Mouse (Mus musculus): Measurements from ENCODE around the gene Dynlrb2. TPM values are rescaled to one million over a fixed set of nuclear protein-coding genes. Genes with fewer than 3 reads are reported as not detected.

Gene Dynlrb2
- polyA plus RNA-seq, 1 experiment from 2014 or later, result not detected

DNA sequence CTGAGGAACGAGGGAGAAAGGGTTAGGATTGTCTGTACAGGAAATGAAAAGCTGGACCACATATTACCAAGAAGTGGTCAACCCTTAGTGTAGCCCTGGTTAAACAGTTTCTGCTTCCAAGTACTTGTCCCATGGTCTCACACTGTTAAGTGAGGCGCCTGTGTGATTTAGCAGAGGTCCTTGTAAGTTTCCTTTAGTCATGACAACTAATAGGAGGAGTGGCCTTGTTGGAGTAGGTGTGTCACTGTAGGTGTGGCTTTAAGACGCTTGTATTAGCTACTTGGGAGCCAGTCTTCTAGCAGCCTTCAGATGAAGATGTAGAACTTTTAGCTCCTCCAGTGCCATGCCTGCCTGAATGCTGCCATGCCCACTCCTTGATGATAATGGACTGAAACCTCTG, 4.5 kb downstream of the Dynlrb2 start:
- no peak overlapping the region for H3K4me3 ChIP-seq
- no peak for DNase-seq (ENCODE audit: low spot score)
- H3K36me3 ChIP-seq, result no peaks in the 10 kb centered on the region
- WGBS, result 62% methylated on average over 3 of the region's 3 CpGs
- H3K27ac ChIP-seq, result no peak overlapping the region
- H3K9me3 ChIP-seq, result no peaks in the 10 kb centered on the region
- H3K27me3 ChIP-seq (ENCODE audit: insufficient read depth, poor library complexity, severe bottlenecking), result no peaks in the 10 kb centered on the region
- H3K4me1 ChIP-seq, result peaks cover 9% of the 10 kb centered on the region; the same call in 1 of the 2 replicates

- no peaks in the 10 kb centered on the region for H3K27me3 ChIP-seq (ENCODE audit: insufficient read depth, poor library complexity, severe bottlenecking)
- H3K36me3 ChIP-seq, result no peaks in the 10 kb centered on the region
- peaks cover 15% of the 10 kb centered on the region for H3K9me3 ChIP-seq
- H3K4me1 ChIP-seq, result no peaks in the 10 kb centered on the region
- no peak overlapping the region for H3K4me3 ChIP-seq
- H3K27ac ChIP-seq, result no peak overlapping the region
- DNase-seq (ENCODE audit: low spot score), result no peak
- WGBS, result 78% methylated on average over 5 of the region's 5 CpGs
Measured at GRCm38 (mm10) chr8:116519676-116520075, 14.9 kb downstream of the Dynlrb2 start.

- H3K27ac ChIP-seq, result no peak overlapping the region
- no peaks in the 10 kb centered on the region for H3K36me3 ChIP-seq
- no peak overlapping the region for H3K4me3 ChIP-seq
- H3K27me3 ChIP-seq (ENCODE audit: insufficient read depth, poor library complexity, severe bottlenecking), result no peaks in the 10 kb centered on the region
- peaks cover 14% of the 10 kb centered on the region for H3K9me3 ChIP-seq
- no peak for DNase-seq (ENCODE audit: low spot score)
- H3K4me1 ChIP-seq, result no peaks in the 10 kb centered on the region
- WGBS, result 85% methylated on average over 4 of the region's 4 CpGs
Measured at GRCm38 (mm10) chr8:116521208-116521607, 16.4 kb downstream of the Dynlrb2 start.

GRCm38 (mm10) chr8:116521641-116522040, 16.9 kb downstream of the Dynlrb2 start:
- Histone ChIP-seq H3K27me3 (ENCODE audit: insufficient read depth, poor library complexity, severe bottlenecking) (no peaks in the 10 kb centered on the region), H3K36me3 (no peaks in the 10 kb centered on the region), H3K4me3 (no peak overlapping the region), H3K9me3 (peaks cover 10% of the 10 kb centered on the region), H3K4me1 (no peaks in the 10 kb centered on the region), H3K27ac (no peak overlapping the region)
- DNase-seq (ENCODE audit: low spot score), result no peak
- WGBS, result 88% methylated on average over 3 of the region's 3 CpGs

DNA sequence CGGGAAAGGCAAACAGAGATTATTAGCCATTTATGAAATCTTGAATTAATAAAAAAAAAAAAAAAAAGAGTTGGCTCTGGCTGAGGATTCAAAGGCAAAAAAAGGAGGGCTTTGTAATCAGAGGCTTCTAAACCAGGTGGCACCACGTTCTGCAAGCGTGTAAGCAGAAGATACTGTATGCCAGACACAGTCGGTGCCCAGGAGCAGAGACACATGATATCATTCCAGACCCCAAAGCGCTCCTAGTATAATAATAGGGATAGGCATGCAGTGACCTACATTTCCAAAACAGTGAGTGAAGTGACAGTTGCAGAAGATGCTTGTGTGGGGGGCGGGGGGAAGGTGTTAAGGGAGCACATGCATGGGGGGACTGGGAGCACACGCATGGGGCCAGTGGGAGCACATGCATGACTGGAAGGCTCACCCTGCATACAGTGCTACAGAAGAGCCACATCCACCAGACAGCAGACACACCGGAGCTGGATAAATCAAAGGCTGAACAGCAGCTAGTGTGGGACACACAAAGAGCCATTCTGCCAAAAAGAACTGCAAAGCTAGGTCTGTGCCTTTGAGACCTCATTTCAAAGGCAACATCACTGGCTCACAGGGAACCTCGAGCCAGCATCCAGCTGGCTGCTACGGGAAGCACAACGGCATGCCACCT, 17.5 kb downstream of the Dynlrb2 start:
- 85% methylated on average over 11 of the region's 11 CpGs for WGBS
- Histone ChIP-seq H3K4me3 (no peak overlapping the region), H3K9me3 (0 out of 2 replicates have a peak, but pooled peaks cover 4% of the 10 kb centered on the region), H3K27me3 (ENCODE audit: insufficient read depth, poor library complexity, severe bottlenecking) (no peaks in the 10 kb centered on the region), H3K27ac (no peak overlapping the region), H3K4me1 (no peaks in the 10 kb centered on the region), H3K36me3 (no peaks in the 10 kb centered on the region)
- DNase-seq (ENCODE audit: low spot score), result no peak

- 82% methylated on average over 7 of the region's 7 CpGs for WGBS
- Histone ChIP-seq H3K4me3 (no peak overlapping the region), H3K27me3 (ENCODE audit: insufficient read depth, poor library complexity, severe bottlenecking) (no peaks in the 10 kb centered on the region), H3K9me3 (no peaks in the 10 kb centered on the region), H3K36me3 (no peaks in the 10 kb centered on the region), H3K27ac (no peak overlapping the region), H3K4me1 (no peaks in the 10 kb centered on the region)
- DNase-seq (ENCODE audit: low spot score), result no peak
Measured at GRCm38 (mm10) chr8:116524915-116525314, 20.1 kb downstream of the Dynlrb2 start.

DNA sequence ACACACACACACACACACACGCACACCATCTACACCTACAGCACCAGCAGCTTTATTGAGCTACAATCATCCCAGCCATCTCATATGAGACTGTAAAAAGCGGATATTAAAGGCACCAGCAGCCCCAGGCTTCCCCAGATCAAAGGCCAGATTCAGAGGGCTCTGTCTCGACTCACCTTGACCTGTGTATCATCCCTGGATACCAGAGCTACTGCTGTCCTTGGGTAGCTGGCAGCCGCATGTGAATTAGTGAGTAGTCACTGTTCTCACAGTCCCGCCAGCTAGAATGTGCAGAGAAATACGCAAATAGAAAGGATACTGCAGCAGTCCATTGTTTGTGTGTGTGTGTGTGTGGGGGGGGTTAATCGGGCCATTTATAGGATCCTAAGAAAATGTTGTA, 24.0 kb downstream of the Dynlrb2 start:
- no peaks in the 10 kb centered on the region for H3K36me3 ChIP-seq
- DNase-seq (ENCODE audit: low spot score), result no peak
- WGBS, result 80% methylated on average over 7 of the region's 7 CpGs

DNA sequence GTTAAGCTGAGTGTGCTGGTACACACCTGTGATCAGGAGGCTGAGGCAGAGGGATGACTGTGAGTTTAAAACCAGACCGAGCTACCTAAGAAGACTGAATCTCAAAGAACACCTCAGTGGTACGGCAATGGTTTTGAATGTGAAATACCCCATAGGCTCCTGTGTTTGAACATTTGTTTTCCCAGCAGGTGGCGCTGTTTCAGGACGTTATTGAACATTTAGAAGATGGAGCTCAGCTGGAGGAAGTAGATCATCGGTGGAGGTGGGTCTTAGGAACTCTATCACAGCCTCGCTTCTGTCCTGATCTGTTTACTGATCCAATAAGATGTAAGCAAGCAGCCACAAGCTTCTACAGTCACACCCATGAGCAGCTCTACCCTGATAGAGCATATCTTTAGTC, 28.3 kb downstream of the Dynlrb2 start:
- Histone ChIP-seq H3K27ac (no peak overlapping the region), H3K4me3 (no peak overlapping the region), H3K9me3 (no peaks in the 10 kb centered on the region), H3K27me3 (ENCODE audit: insufficient read depth, poor library complexity, severe bottlenecking) (no peaks in the 10 kb centered on the region), H3K36me3 (no peaks in the 10 kb centered on the region), H3K4me1 (no peaks in the 10 kb centered on the region)
- DNase-seq (ENCODE audit: low spot score), result no peak
- 70% methylated on average over 6 of the region's 6 CpGs for WGBS

More for the DNA sequence above, 24.0 kb downstream of the Dynlrb2 start:
- Histone ChIP-seq H3K9me3 (no peaks in the 10 kb centered on the region), H3K4me1 (no peaks in the 10 kb centered on the region), H3K27ac (no peak overlapping the region), H3K4me3 (no peak overlapping the region), H3K27me3 (ENCODE audit: insufficient read depth, poor library complexity, severe bottlenecking) (no peaks in the 10 kb centered on the region)

- Histone ChIP-seq H3K27me3 (ENCODE audit: insufficient read depth, poor library complexity, severe bottlenecking) (no peaks in the 10 kb centered on the region), H3K27ac (no peak overlapping the region), H3K9me3 (no peaks in the 10 kb centered on the region), H3K4me1 (no peaks in the 10 kb centered on the region), H3K36me3 (no peaks in the 10 kb centered on the region), H3K4me3 (no peak overlapping the region)
- no peak for DNase-seq (ENCODE audit: low spot score)
- WGBS, result 70% methylated on average over 5 of the region's 5 CpGs
Measured at GRCm38 (mm10) chr8:116536786-116537185, 32.0 kb downstream of the Dynlrb2 start.

- H3K4me1 ChIP-seq, result no peaks in the 10 kb centered on the region
- H3K27me3 ChIP-seq (ENCODE audit: insufficient read depth, poor library complexity, severe bottlenecking), result no peaks in the 10 kb centered on the region
- no peaks in the 10 kb centered on the region for H3K36me3 ChIP-seq
- no peak for DNase-seq (ENCODE audit: low spot score)
- no peak overlapping the region for H3K27ac ChIP-seq
- 51% methylated on average over 7 of the region's 7 CpGs for WGBS
- no peak overlapping the region for H3K4me3 ChIP-seq
- no peaks in the 10 kb centered on the region for H3K9me3 ChIP-seq
Measured at GRCm38 (mm10) chr8:116538763-116539162, 34.0 kb downstream of the Dynlrb2 start.

DNA sequence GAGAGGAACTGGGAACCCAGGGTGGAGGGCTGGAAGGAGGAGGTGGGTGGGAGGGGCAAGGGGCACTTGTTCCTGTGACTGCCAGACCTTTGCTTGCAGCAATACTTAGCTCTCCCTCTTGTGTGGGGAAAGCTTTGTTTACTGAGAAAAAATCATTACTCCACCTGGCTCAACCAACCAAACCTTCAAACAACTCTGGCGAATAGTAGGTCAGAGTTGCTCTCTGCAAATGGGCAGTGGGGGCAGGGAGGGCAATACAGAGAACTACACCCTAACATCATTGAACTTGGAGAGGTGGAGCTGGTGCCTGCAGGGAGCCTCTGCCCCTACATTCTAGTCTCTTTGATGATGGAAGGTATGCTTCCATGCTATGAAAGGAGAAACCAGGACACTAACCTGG, 35.4 kb downstream of the Dynlrb2 start:
- Histone ChIP-seq H3K27ac (no peak overlapping the region), H3K4me1 (no peaks in the 10 kb centered on the region), H3K9me3 (no peaks in the 10 kb centered on the region), H3K36me3 (no peaks in the 10 kb centered on the region), H3K27me3 (ENCODE audit: insufficient read depth, poor library complexity, severe bottlenecking) (no peaks in the 10 kb centered on the region), H3K4me3 (no peak overlapping the region)
- WGBS, result 80% methylated on average over 1 of the region's 1 CpGs
- no peak for DNase-seq (ENCODE audit: low spot score)

DNA sequence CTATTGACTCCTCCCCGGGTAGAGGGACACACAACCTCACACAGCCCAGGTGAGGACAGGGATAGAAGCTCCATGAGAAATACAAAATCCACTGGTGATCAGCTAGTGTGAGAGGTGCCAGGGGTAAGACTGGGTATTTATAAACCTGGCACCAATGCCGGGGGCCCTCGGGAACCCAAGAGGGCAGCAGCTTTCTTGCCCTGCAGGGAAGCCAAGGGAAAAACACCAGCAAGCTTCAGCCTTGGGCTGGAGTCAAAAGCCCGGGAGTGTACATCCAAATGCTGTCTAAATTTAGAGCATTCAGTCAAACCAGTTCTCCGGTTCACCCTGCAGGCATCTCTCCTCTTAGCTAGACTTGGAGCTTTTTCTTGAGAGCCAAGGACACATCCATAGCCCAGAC, 38.1 kb downstream of the Dynlrb2 start:
- DNase-seq (ENCODE audit: low spot score), result no peak
- Histone ChIP-seq H3K27me3 (ENCODE audit: insufficient read depth, poor library complexity, severe bottlenecking) (no peaks in the 10 kb centered on the region), H3K27ac (no peak overlapping the region), H3K9me3 (no peaks in the 10 kb centered on the region), H3K4me3 (no peak overlapping the region), H3K4me1 (no peaks in the 10 kb centered on the region), H3K36me3 (no peaks in the 10 kb centered on the region)
- WGBS, result 80% methylated on average over 5 of the region's 5 CpGs

GRCm38 (mm10) chr8:116543366-116543765, 38.6 kb downstream of the Dynlrb2 start:
- H3K27ac ChIP-seq, result no peak overlapping the region
- no peaks in the 10 kb centered on the region for H3K27me3 ChIP-seq (ENCODE audit: insufficient read depth, poor library complexity, severe bottlenecking)
- no peak overlapping the region for H3K4me3 ChIP-seq
- 71% methylated on average over 1 of the region's 1 CpGs for WGBS
- H3K4me1 ChIP-seq, result no peaks in the 10 kb centered on the region
- no peak for DNase-seq (ENCODE audit: low spot score)
- no peaks in the 10 kb centered on the region for H3K36me3 ChIP-seq
- H3K9me3 ChIP-seq, result no peaks in the 10 kb centered on the region

DNA sequence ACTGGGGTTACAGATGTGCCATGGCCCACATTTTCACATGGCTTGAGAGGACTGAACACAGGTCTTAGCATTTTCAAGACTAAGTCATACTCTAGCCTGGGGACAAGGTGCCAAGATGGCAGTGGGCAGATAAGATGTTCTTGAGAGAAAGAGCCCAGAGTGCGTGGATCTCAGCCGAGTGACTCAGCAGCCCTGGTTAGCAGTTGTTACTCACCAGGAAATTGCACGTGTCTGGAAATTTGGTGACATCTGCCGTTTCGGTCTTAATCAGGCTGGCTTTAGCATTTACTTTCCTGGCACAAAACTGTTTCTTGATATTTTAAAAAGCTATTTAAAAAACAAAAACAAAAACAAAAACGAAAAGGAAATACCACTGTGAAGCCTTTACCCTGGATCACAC, 47.5 kb downstream of the Dynlrb2 start:
- H3K4me3 ChIP-seq, result no peak overlapping the region
- H3K9me3 ChIP-seq, result no peaks in the 10 kb centered on the region
- H3K4me1 ChIP-seq, result no peaks in the 10 kb centered on the region
- H3K27ac ChIP-seq, result no peak overlapping the region
- 78% methylated on average over 6 of the region's 6 CpGs for WGBS
- DNase-seq (ENCODE audit: low spot score), result no peak
- H3K27me3 ChIP-seq (ENCODE audit: insufficient read depth, poor library complexity, severe bottlenecking), result no peaks in the 10 kb centered on the region
- no peaks in the 10 kb centered on the region for H3K36me3 ChIP-seq

Measured in heart, embryonic 10.5 days (tissue).